Mouse (Mus musculus): ENCODE measurements at regions not wholly inside any gene's neighbourhood (a gene's known extent, or its start where the extent isn't known, plus 50 kb on each side); places are given as distances from the start of the nearest gene placed in this dataset.

- no peak for DNase-seq
Measured at GRCm38 (mm10) chr8:92302694-92303093, 54.7 kb upstream of the Irx5 start.

GRCm38 (mm10) chr8:92301029-92301428 lies 56.4 kb upstream of the Irx5 start:
- DNase-seq: no peak

GRCm38 (mm10) chr8:92286841-92287811 lies 70.3 kb upstream of the Irx5 start:
- no peak for DNase-seq

- DNase-seq: no peak
Measured at GRCm38 (mm10) chr8:92275755-92276154, 81.7 kb upstream of the Irx5 start.

- no peak for DNase-seq
Measured at GRCm38 (mm10) chr8:92272726-92273125, 84.7 kb upstream of the Irx5 start.

- DNase-seq: no peak
Measured at GRCm38 (mm10) chr8:92272073-92272472, 85.4 kb upstream of the Irx5 start.

GRCm38 (mm10) chr8:92270636-92271035 lies 86.8 kb upstream of the Irx5 start:
- no peak for DNase-seq

- no peak for DNase-seq
Measured at GRCm38 (mm10) chr8:92267415-92267814, 90.0 kb upstream of the Irx5 start.

- DNase-seq: no peak
Measured at GRCm38 (mm10) chr8:92260056-92260455, 97.4 kb upstream of the Irx5 start.

GRCm38 (mm10) chr8:92258258-92258657 lies 99.2 kb upstream of the Irx5 start:
- DNase-seq: no peak

GRCm38 (mm10) chr8:92252597-92253375 lies 104.6 kb upstream of the Irx5 start:
- DNase-seq: no peak

- DNase-seq: no peak
Measured at GRCm38 (mm10) chr8:92246301-92246700, 111.1 kb upstream of the Irx5 start.

GRCm38 (mm10) chr8:92240686-92241275 lies 116.6 kb upstream of the Irx5 start:
- DNase-seq: no peak

- DNase-seq: no peak
Measured at GRCm38 (mm10) chr8:92231326-92232225, 125.8 kb upstream of the Irx5 start.

GRCm38 (mm10) chr8:92229526-92229925 lies 127.9 kb upstream of the Irx5 start:
- DNase-seq: no peak

GRCm38 (mm10) chr8:92224929-92225328 lies 132.5 kb upstream of the Irx5 start:
- DNase-seq: no peak

- DNase-seq: no peak
Measured at GRCm38 (mm10) chr8:92222992-92223391, 134.4 kb upstream of the Irx5 start.

- no peak for DNase-seq
Measured at GRCm38 (mm10) chr8:92219181-92219890, 138.1 kb upstream of the Irx5 start.

- DNase-seq: no peak
Measured at GRCm38 (mm10) chr8:92217521-92217920, 139.9 kb upstream of the Irx5 start.

- DNase-seq: no peak
Measured at GRCm38 (mm10) chr8:92216176-92216575, 141.2 kb upstream of the Irx5 start.

All from adrenal gland, postnatal 36 days (tissue).